Mouse (Mus musculus): ENCODE measurements around the gene Cpt1b.

DNA sequence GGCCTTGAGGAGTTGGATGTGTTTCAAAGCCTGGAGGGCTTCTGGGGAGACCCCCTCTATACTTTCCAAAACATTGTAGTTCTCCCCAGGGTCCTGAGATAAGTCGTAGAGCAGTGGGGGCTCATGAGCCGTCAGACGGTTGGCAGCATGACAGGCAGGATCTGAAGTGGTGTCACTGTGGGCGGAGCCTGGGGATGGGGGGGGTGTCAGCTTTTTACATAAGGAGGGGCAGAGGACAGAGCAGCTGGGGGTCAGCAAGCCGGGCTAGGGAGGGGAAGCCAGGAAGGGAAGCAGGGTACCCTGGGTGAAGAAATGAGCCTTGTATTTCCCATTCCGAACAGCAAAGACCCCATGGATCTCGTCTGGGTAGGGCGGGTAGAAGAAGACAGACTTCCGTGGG is 47.7 kb upstream of the Cpt1b start:
- TF ChIP-seq CTCF (IDR thresholded peaks at IDR 0.05; ENCODE audit: low read depth) = no peak
- no peak for TF ChIP-seq EP300 (optimal IDR thresholded peaks at IDR 0.05)

All from stomach, postnatal 0 days (tissue).